Mouse (Mus musculus) liver, embryonic 14.5 days (tissue): ENCODE results near the gene Exoc3l.
"Not testable (repeated sequence)": the region's sequence is repeated elsewhere in the genome, so short reads cannot be mapped to it uniquely, and the experiment has no call there.

Experiments used
- CTCF ChIP-seq: IDR thresholded peaks from 2 replicates; pipeline ENCODE4 v1.5.1; 2016; ENCODE audit warnings: antibody characterized with exemption, low read depth, control low read depth
- EP300 ChIP-seq: IDR thresholded peaks from 2 replicates; pipeline ENCODE4 v1.6.1; 2016; ENCODE audit warnings: antibody characterized with exemption, low read depth

DNA sequence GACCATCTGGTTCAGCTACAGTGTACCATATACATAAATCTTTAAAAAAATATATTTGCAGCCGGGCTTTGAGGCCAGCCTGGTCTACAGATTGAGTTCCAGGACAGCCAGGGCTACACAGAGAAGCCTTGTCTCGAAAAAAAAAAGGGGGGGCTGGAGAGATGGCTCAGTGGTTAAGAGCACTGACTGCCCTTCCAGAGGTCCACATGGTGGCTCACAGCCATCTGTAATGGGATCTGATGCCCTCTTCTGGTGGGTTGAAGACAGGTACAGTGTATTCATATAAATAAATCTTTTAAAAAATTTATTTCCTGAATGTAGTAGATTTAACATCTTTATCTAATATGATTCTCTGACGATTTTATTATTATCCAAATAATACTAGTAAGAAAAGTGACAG, 4.1 kb downstream of the Exoc3l start:
- not testable (repeated sequence) for TF ChIP-seq EP300
- TF ChIP-seq CTCF = peak; percentile 31; the same call in 1 of the 2 replicates
